Mouse (Mus musculus) small intestine, adult 2 months (tissue): ENCODE measurements around the gene Ufl1. TPM values are rescaled to one million over a fixed set of nuclear protein-coding genes. Genes with fewer than 3 reads are reported as not detected.
"Not testable (repeated sequence)": the region's sequence is repeated elsewhere in the genome, so short reads cannot be mapped to it uniquely, and the experiment has no call there.

Experiments
- H3K27ac ChIP-seq: fragments of 200-500 bp; 2 replicates; pipeline ENCODE4 v1.5.1; 2012; ENCODE audit warnings: low read depth, low read length, control low read depth, inconsistent platforms; ENCODE audit not compliant: insufficient read depth
- H3K27me3 ChIP-seq: fragments of 200-500 bp; 2 replicates; pipeline ENCODE4 v1.6.1; 2012; ENCODE audit warnings: mild to moderate bottlenecking, moderate library complexity, low read length, inconsistent platforms; ENCODE audit not compliant: control insufficient read depth, insufficient read depth
- H3K36me3 ChIP-seq: fragments of 200-500 bp; 2 replicates; pipeline ENCODE4 v1.6.1; 2012; ENCODE audit warnings: mild to moderate bottlenecking, low read length, control low read depth, inconsistent platforms; ENCODE audit not compliant: control insufficient read depth, insufficient read depth
- H3K4me1 ChIP-seq: fragments of 200-500 bp; 2 replicates; pipeline ENCODE4 v1.6.1; 2012; ENCODE audit warnings: low read length, inconsistent platforms, mixed read lengths; ENCODE audit not compliant: control insufficient read depth, insufficient read depth, insufficient read length
- H3K4me3 ChIP-seq: fragments of 200-500 bp; 2 replicates; pipeline ENCODE4 v1.5.1; 2012; ENCODE audit warnings: low read depth, mild to moderate bottlenecking, control low read depth, inconsistent platforms, low read length, moderate library complexity
- CTCF ChIP-seq: fragments of 200-500 bp; IDR thresholded peaks from 2 replicates; pipeline ENCODE4 v1.5.1; 2012; ENCODE audit warnings: low read depth, mild to moderate bottlenecking, control low read depth, inconsistent platforms, low read length, moderate library complexity, mixed read lengths; ENCODE audit not compliant: insufficient replicate concordance, insufficient read length; ENCODE audit errors: extremely low read depth
- POLR2A ChIP-seq: fragments of 200-500 bp; IDR thresholded peaks from 2 replicates; pipeline ENCODE4 v1.6.1; 2012; ENCODE audit warnings: low read depth, mild to moderate bottlenecking, control low read depth, inconsistent platforms, low read length, moderate library complexity
- WGBS: fragments of 180-500 bp; shearing (Covaris S2); methylation state at CpG from one replicate; pipeline ENCODE4 v1.1.7; 2018; 5-methylcytosine and 5-hydroxymethylcytosine counted together
- polyA plus RNA-seq: library from polyadenylated mRNA; depleted of rRNA; stranded (reverse); fragments of >200 nt; gene quantifications from 2 replicates; pipeline ENCODE4 v1.2.3, GENCODE M21; 2012; rRNA removed

The Ufl1 gene
- polyA plus RNA-seq, result 0.81 and 1.7 TPM in 2 replicates

GRCm38 (mm10) chr4:25281671-25282038 is at the start of gene Ufl1:
TSS of gene Ufl1 (minus strand) at chr4:25281821.
- H3K27me3 ChIP-seq, result no peaks in the 10 kb centered on the region
- no peaks in the 10 kb centered on the region for H3K4me1 ChIP-seq
- peak within 1 kb of the TSS; percentile 95 for H3K4me3 ChIP-seq
- peak within 1 kb of the TSS; percentile 86 for H3K27ac ChIP-seq
- no peak for TF ChIP-seq CTCF
- peak; percentile 90 for TF ChIP-seq POLR2A
- H3K36me3 ChIP-seq, result peaks cover 15% of the 10 kb centered on the region
- WGBS, result 1% methylated on average over 30 of the region's 30 CpGs

- WGBS, result 85% methylated on average over 3 of the region's 3 CpGs
- Histone ChIP-seq H3K36me3 (no peaks in the 10 kb centered on the region), H3K4me3 (no peak overlapping the region), H3K4me1 (no peaks in the 10 kb centered on the region), H3K27ac (no peak overlapping the region), H3K27me3 (no peaks in the 10 kb centered on the region)
- TF ChIP-seq POLR2A (no peak), CTCF (no peak)
Measured at GRCm38 (mm10) chr4:25325684-25326220, 44.1 kb upstream of the Ufl1 start.

- Histone ChIP-seq H3K4me3 (no peak overlapping the region), H3K4me1 (no peaks in the 10 kb centered on the region), H3K27me3 (no peaks in the 10 kb centered on the region), H3K27ac (no peak overlapping the region), H3K36me3 (no peaks in the 10 kb centered on the region)
- 52% methylated on average over 2 of the region's 2 CpGs for WGBS
- TF ChIP-seq CTCF (no peak), POLR2A (no peak)
Measured at GRCm38 (mm10) chr4:25322631-25323178, 41.1 kb upstream of the Ufl1 start.

GRCm38 (mm10) chr4:25313767-25314166 is 32.1 kb upstream of the Ufl1 start:
- TF ChIP-seq CTCF (no peak), POLR2A (no peak)
- 60% methylated on average over 3 of the region's 3 CpGs for WGBS
- no peaks in the 10 kb centered on the region for H3K4me1 ChIP-seq
- no peak overlapping the region for H3K27ac ChIP-seq
- H3K27me3 ChIP-seq, result no peaks in the 10 kb centered on the region
- H3K36me3 ChIP-seq, result no peaks in the 10 kb centered on the region
- no peak overlapping the region for H3K4me3 ChIP-seq

GRCm38 (mm10) chr4:25285002-25285401 is 3.4 kb upstream of the Ufl1 start:
- not testable (repeated sequence) for H3K4me3 ChIP-seq, H3K36me3 ChIP-seq, H3K4me1 ChIP-seq, H3K27ac ChIP-seq, H3K27me3 ChIP-seq
- WGBS, result 88% methylated on average over 1 of the region's 1 CpGs

GRCm38 (mm10) chr4:25280938-25281670 is 517 bp downstream of the Ufl1 start:
- 2% methylated on average over 32 of the region's 32 CpGs for WGBS
- Histone ChIP-seq H3K4me1 (no peaks in the 10 kb centered on the region), H3K4me3 (peak overlapping the region; percentile 95), H3K27me3 (no peaks in the 10 kb centered on the region), H3K36me3 (peaks cover 17% of the 10 kb centered on the region), H3K27ac (peak overlapping the region; percentile 86)
- no peak for TF ChIP-seq POLR2A
- TF ChIP-seq CTCF, result 0 out of 2 replicates have a peak, but pooled peaks have one; percentile 17

GRCm38 (mm10) chr4:25272861-25273627 is 8.6 kb downstream of the Ufl1 start:
- H3K4me3 ChIP-seq, result no peak overlapping the region
- H3K27ac ChIP-seq, result no peak overlapping the region
- peaks cover 58% of the 10 kb centered on the region for H3K36me3 ChIP-seq
- H3K4me1 ChIP-seq, result no peaks in the 10 kb centered on the region
- H3K27me3 ChIP-seq, result no peaks in the 10 kb centered on the region
- 81% methylated on average over 7 of the region's 7 CpGs for WGBS
- TF ChIP-seq CTCF (no peak), POLR2A (no peak)
